Mouse (Mus musculus) spleen, adult 2 months (tissue): ENCODE results near the gene Cdca7l. TPM values are rescaled to one million over a fixed set of nuclear protein-coding genes. Genes with fewer than 3 reads are reported as not detected.

Experiments used
- DNase-seq, 2 experiments: peaks; one replicate each; pipeline versions ENCODE4 v3.0.0 to v3.0.0-alpha.2; 2012 to 2021; ENCODE audit warnings: low spot score in 2 of 2, low read depth in 1 of 2
- H3K27ac ChIP-seq: fragments of 200-500 bp; 2 replicates; pipeline ENCODE4 v1.5.1; 2012; ENCODE audit warnings: low read length, inconsistent platforms; ENCODE audit not compliant: insufficient read depth
- H3K27me3 ChIP-seq: fragments of 200-500 bp; 2 replicates; pipeline ENCODE4 v1.6.1; 2012; ENCODE audit warnings: mild to moderate bottlenecking, moderate library complexity, low read length, inconsistent platforms; ENCODE audit not compliant: control insufficient read depth, insufficient read depth
- H3K36me3 ChIP-seq: fragments of 200-500 bp; 2 replicates; pipeline ENCODE4 v1.6.1; 2012; ENCODE audit warnings: mild to moderate bottlenecking, low read length, inconsistent platforms; ENCODE audit not compliant: control insufficient read depth, insufficient read depth
- H3K4me1 ChIP-seq: fragments of 200-500 bp; 2 replicates; pipeline ENCODE4 v1.6.1; 2011; ENCODE audit warnings: inconsistent platforms; ENCODE audit not compliant: control insufficient read depth, insufficient read depth, insufficient read length
- H3K4me3 ChIP-seq: fragments of 200-500 bp; 2 replicates; pipeline ENCODE4 v1.5.1; 2011; ENCODE audit warnings: mild to moderate bottlenecking, inconsistent platforms; ENCODE audit not compliant: insufficient read depth, insufficient read length; ENCODE audit errors: extremely low read depth
- CTCF ChIP-seq: fragments of 200-500 bp; IDR thresholded peaks from 2 replicates; pipeline ENCODE4 v1.5.1; 2011; ENCODE audit warnings: mild to moderate bottlenecking, inconsistent platforms; ENCODE audit not compliant: insufficient read depth, insufficient read length, insufficient replicate concordance; ENCODE audit errors: extremely low read depth
- POLR2A ChIP-seq: fragments of 200-500 bp; IDR thresholded peaks from 2 replicates; pipeline ENCODE4 v1.6.1; 2011; ENCODE audit warnings: low read depth, low read length, inconsistent platforms
- WGBS: fragments of 180-500 bp; shearing (Covaris S2); methylation state at CpG from one replicate; pipeline ENCODE4 v1.1.7; 2018; 5-methylcytosine and 5-hydroxymethylcytosine counted together
- polyA plus RNA-seq: library from polyadenylated mRNA; depleted of rRNA; stranded (reverse); fragments of >200 nt; gene quantifications from 2 replicates; pipeline ENCODE4 v1.2.3, GENCODE M21; 2012

Gene Cdca7l
- polyA plus RNA-seq, 1 experiment, result 3.2 TPM

GRCm38 (mm10) chr12:117821394-117821793, 17.3 kb downstream of the Cdca7l start:
- DNase-seq, result no peak
- Histone ChIP-seq H3K36me3 (no peaks in the 10 kb centered on the region), H3K27me3 (no peaks in the 10 kb centered on the region), H3K4me1 (no peaks in the 10 kb centered on the region), H3K4me3 (no peak overlapping the region), H3K27ac (no peak overlapping the region)
- WGBS, result 22% methylated on average over 1 of the region's 1 CpGs
- TF ChIP-seq CTCF, result no peak
- no peak for TF ChIP-seq POLR2A

GRCm38 (mm10) chr12:117828350-117828749, 24.3 kb downstream of the Cdca7l start:
- H3K27me3 ChIP-seq, result no peaks in the 10 kb centered on the region
- peaks cover 2% of the 10 kb centered on the region; the same call in 1 of the 2 replicates for H3K4me1 ChIP-seq
- no peak for DNase-seq
- no peak for TF ChIP-seq CTCF
- TF ChIP-seq POLR2A, result no peak
- WGBS, result 44% methylated on average over 3 of the region's 3 CpGs
- H3K27ac ChIP-seq, result no peak overlapping the region
- H3K36me3 ChIP-seq, result no peaks in the 10 kb centered on the region
- no peak overlapping the region for H3K4me3 ChIP-seq

GRCm38 (mm10) chr12:117831351-117831961, 27.4 kb downstream of the Cdca7l start:
- no peak for DNase-seq
- Histone ChIP-seq H3K36me3 (no peaks in the 10 kb centered on the region), H3K27me3 (no peaks in the 10 kb centered on the region), H3K4me3 (no peak overlapping the region), H3K4me1 (peaks cover 2% of the 10 kb centered on the region; the same call in 1 of the 2 replicates), H3K27ac (no peak overlapping the region)
- no peak for TF ChIP-seq CTCF
- TF ChIP-seq POLR2A, result no peak
- WGBS, result 52% methylated on average over 8 of the region's 8 CpGs

GRCm38 (mm10) chr12:117832190-117832589, 28.1 kb downstream of the Cdca7l start:
- no peaks in the 10 kb centered on the region for H3K36me3 ChIP-seq
- no peak for TF ChIP-seq CTCF
- TF ChIP-seq POLR2A, result no peak
- no peaks in the 10 kb centered on the region for H3K27me3 ChIP-seq
- WGBS, result 80% methylated on average over 5 of the region's 5 CpGs
- H3K4me1 ChIP-seq, result peaks cover 2% of the 10 kb centered on the region; the same call in 1 of the 2 replicates
- no peak overlapping the region for H3K27ac ChIP-seq
- no peak for DNase-seq
- no peak overlapping the region for H3K4me3 ChIP-seq

GRCm38 (mm10) chr12:117834652-117835051, 30.6 kb downstream of the Cdca7l start:
- WGBS, result 87% methylated on average over 2 of the region's 2 CpGs
- H3K4me3 ChIP-seq, result no peak overlapping the region
- TF ChIP-seq POLR2A (no peak), CTCF (no peak)

GRCm38 (mm10) chr12:117835371-117835770, 31.3 kb downstream of the Cdca7l start:
- TF ChIP-seq CTCF (no peak), POLR2A (no peak)
- no peaks in the 10 kb centered on the region for H3K27me3 ChIP-seq
- H3K27ac ChIP-seq, result no peak overlapping the region
- DNase-seq, result no peak
- WGBS, result 84% methylated on average over 10 of the region's 10 CpGs
- no peaks in the 10 kb centered on the region for H3K36me3 ChIP-seq
- peaks cover 2% of the 10 kb centered on the region; the same call in 1 of the 2 replicates for H3K4me1 ChIP-seq
- no peak overlapping the region for H3K4me3 ChIP-seq

More at GRCm38 (mm10) chr12:117834652-117835051, 30.6 kb downstream of the Cdca7l start:
- Histone ChIP-seq H3K4me1 (peaks cover 2% of the 10 kb centered on the region; the same call in 1 of the 2 replicates), H3K36me3 (no peaks in the 10 kb centered on the region), H3K27ac (no peak overlapping the region), H3K27me3 (no peaks in the 10 kb centered on the region)
- DNase-seq, result no peak

GRCm38 (mm10) chr12:117837376-117837775, 33.3 kb downstream of the Cdca7l start:
- Histone ChIP-seq H3K4me3 (no peak overlapping the region), H3K36me3 (no peaks in the 10 kb centered on the region), H3K4me1 (no peaks in the 10 kb centered on the region), H3K27me3 (no peaks in the 10 kb centered on the region), H3K27ac (no peak overlapping the region)
- no peak for DNase-seq
- WGBS, result 84% methylated on average over 4 of the region's 4 CpGs
- TF ChIP-seq POLR2A (no peak), CTCF (no peak)
